Comparison of ENCODE assay signal across 9 mouse cellular contexts in genomic region chrX:50607636-50608035, GRCm38 (mm10).
DNase-seq lines count a peak whose midpoint lies in the region; ATAC-seq and TF ChIP-seq lines count a peak whose summit lies in the region.
"Had no signal": no experiment of that assay in that cellular context is flagged by ENCODE, and none has a peak within 500 bp of the region (broad histone marks: within the 10 kb centered on the region; RNA-seq: fewer than 3 reads in every experiment).

No protein-coding gene starts in this region.

- no peak overlapping the region for H3K9ac ChIP-seq in hindbrain, embryonic 11.5 days (ENCODE audit: low read depth, low read length)
- no peak overlapping the region for H3K9ac ChIP-seq in hindbrain, embryonic 16.5 days (ENCODE audit: low read depth, low read length)
- no peak overlapping the region for H3K9ac ChIP-seq in midbrain, postnatal 0 days (replicated peaks; ENCODE audit: low read length, poor library complexity, severe bottlenecking)
- H3K9ac ChIP-seq in midbrain, embryonic 13.5 days (replicated peaks) = no peak overlapping the region
- no peak overlapping the region for H3K9ac ChIP-seq in neural tube, embryonic 15.5 days (replicated peaks)
- no peak overlapping the region for H3K9ac ChIP-seq in forebrain, embryonic 13.5 days
- H3K9ac ChIP-seq: embryonic facial prominence, embryonic 12.5 days had no signal

- TF ChIP-seq CTCF in midbrain, postnatal 0 days (IDR thresholded peaks at IDR 0.05) = peak; percentile 69

- peak; percentile 42 for DNase-seq in hindbrain, embryonic 11.5 days (ENCODE audit: low spot score)
- peak; percentile 64 for DNase-seq in midbrain, postnatal 0 days (ENCODE audit: low spot score)
- DNase-seq in ZHBTc4 (ENCODE audit: low read depth, low spot score) = peak; percentile 63
- peak; percentile 78 for DNase-seq in ovary, postnatal 36 days (ENCODE audit: low spot score)

- no peak overlapping the region for H3K4me2 ChIP-seq in hindbrain, embryonic 11.5 days (replicated peaks; ENCODE audit: low read depth, low read length)
- H3K4me2 ChIP-seq in hindbrain, embryonic 16.5 days (ENCODE audit: low read length) = no peak overlapping the region
- no peak overlapping the region for H3K4me2 ChIP-seq in midbrain, postnatal 0 days (ENCODE audit: low read depth, low read length, poor library complexity, severe bottlenecking)
- no peak overlapping the region for H3K4me2 ChIP-seq in midbrain, embryonic 13.5 days (replicated peaks)
- no peak overlapping the region for H3K4me2 ChIP-seq in neural tube, embryonic 15.5 days
- H3K4me2 ChIP-seq in forebrain, embryonic 13.5 days = no peak overlapping the region
- H3K4me2 ChIP-seq: embryonic facial prominence, embryonic 12.5 days had no signal

- H3K27ac ChIP-seq in hindbrain, embryonic 11.5 days (ENCODE audit: low read depth, low read length) = no peak overlapping the region
- H3K27ac ChIP-seq in hindbrain, embryonic 16.5 days (ENCODE audit: low read depth, low read length) = no peak overlapping the region
- H3K27ac ChIP-seq in midbrain, postnatal 0 days (ENCODE audit: low read depth, low read length) = no peak overlapping the region
- H3K27ac ChIP-seq in midbrain, embryonic 13.5 days = no peak overlapping the region
- H3K27ac ChIP-seq in neural tube, embryonic 15.5 days (replicated peaks) = no peak overlapping the region
- H3K27ac ChIP-seq in forebrain, embryonic 13.5 days = no peak overlapping the region
- H3K27ac ChIP-seq: embryonic facial prominence, embryonic 12.5 days had no signal

- H3K4me1 ChIP-seq in hindbrain, embryonic 11.5 days (replicated peaks; ENCODE audit: control insufficient read depth, insufficient read depth, low read length) = no peaks in the 10 kb centered on the region
- H3K4me1 ChIP-seq in hindbrain, embryonic 16.5 days (ENCODE audit: control insufficient read depth, insufficient read depth, low read depth, low read length) = no peaks in the 10 kb centered on the region
- H3K4me1 ChIP-seq in midbrain, postnatal 0 days (ENCODE audit: insufficient read depth, low read length) = no peaks in the 10 kb centered on the region
- no peaks in the 10 kb centered on the region for H3K4me1 ChIP-seq in midbrain, embryonic 13.5 days (replicated peaks)
- 0 out of 2 replicates have a peak, but pooled peaks cover 1% of the 10 kb centered on the region for H3K4me1 ChIP-seq in neural tube, embryonic 15.5 days
- no peaks in the 10 kb centered on the region for H3K4me1 ChIP-seq in forebrain, embryonic 13.5 days
- H3K4me1 ChIP-seq: embryonic facial prominence, embryonic 12.5 days had no signal

- no peaks in the 10 kb centered on the region for H3K27me3 ChIP-seq in hindbrain, embryonic 11.5 days (ENCODE audit: control insufficient read depth, insufficient read depth, low read length)
- no peaks in the 10 kb centered on the region for H3K27me3 ChIP-seq in hindbrain, embryonic 16.5 days (replicated peaks; ENCODE audit: control insufficient read depth, insufficient read depth, low read length)
- no peaks in the 10 kb centered on the region for H3K27me3 ChIP-seq in midbrain, postnatal 0 days (ENCODE audit: insufficient read depth, low read length)
- H3K27me3 ChIP-seq in midbrain, embryonic 13.5 days = no peaks in the 10 kb centered on the region
- H3K27me3 ChIP-seq in neural tube, embryonic 15.5 days (replicated peaks) = no peaks in the 10 kb centered on the region
- H3K27me3 ChIP-seq in forebrain, embryonic 13.5 days = no peaks in the 10 kb centered on the region
- H3K27me3 ChIP-seq: embryonic facial prominence, embryonic 12.5 days had no signal

- no peak for ATAC-seq in hindbrain, embryonic 11.5 days (ENCODE audit: low FRiP score)
- ATAC-seq in hindbrain, embryonic 16.5 days = no peak
- no peak for ATAC-seq in midbrain, postnatal 0 days (ENCODE audit: low FRiP score)
- ATAC-seq in midbrain, embryonic 13.5 days = no peak
- ATAC-seq in neural tube, embryonic 15.5 days (ENCODE audit: low FRiP score) = no peak
- no peak for ATAC-seq in forebrain, embryonic 13.5 days

- no peaks in the 10 kb centered on the region for H3K36me3 ChIP-seq in hindbrain, embryonic 11.5 days (ENCODE audit: control insufficient read depth, insufficient read depth, low read length)
- no peaks in the 10 kb centered on the region for H3K36me3 ChIP-seq in hindbrain, embryonic 16.5 days (ENCODE audit: control insufficient read depth, insufficient read depth, low read length)
- H3K36me3 ChIP-seq in midbrain, postnatal 0 days (ENCODE audit: insufficient read depth, low read length) = peaks cover 6% of the 10 kb centered on the region; the same call in 1 of the 2 replicates
- H3K36me3 ChIP-seq in midbrain, embryonic 13.5 days = peaks cover 14% of the 10 kb centered on the region
- no peaks in the 10 kb centered on the region for H3K36me3 ChIP-seq in neural tube, embryonic 15.5 days
- peaks cover 12% of the 10 kb centered on the region; the same call in 1 of the 2 replicates for H3K36me3 ChIP-seq in forebrain, embryonic 13.5 days (ENCODE audit: poor library complexity, severe bottlenecking)

- H3K4me3 ChIP-seq in hindbrain, embryonic 11.5 days (ENCODE audit: low read depth, low read length) = no peak overlapping the region
- H3K4me3 ChIP-seq in hindbrain, embryonic 16.5 days (ENCODE audit: low read length) = no peak overlapping the region
- H3K4me3 ChIP-seq in midbrain, postnatal 0 days (ENCODE audit: low read depth, low read length) = no peak overlapping the region
- H3K4me3 ChIP-seq in midbrain, embryonic 13.5 days (replicated peaks) = no peak overlapping the region
- H3K4me3 ChIP-seq in neural tube, embryonic 15.5 days (replicated peaks) = no peak overlapping the region
- no peak overlapping the region for H3K4me3 ChIP-seq in forebrain, embryonic 13.5 days
- H3K4me3 ChIP-seq: embryonic facial prominence, embryonic 12.5 days had no signal

- WGBS in hindbrain, embryonic 11.5 days = 77% methylated on average over 7 of the region's 7 CpGs
- 77% methylated on average over 7 of the region's 7 CpGs for WGBS in hindbrain, embryonic 16.5 days
- 70% methylated on average over 7 of the region's 7 CpGs for WGBS in midbrain, postnatal 0 days
- 71% methylated on average over 7 of the region's 7 CpGs for WGBS in midbrain, embryonic 13.5 days
- WGBS in neural tube, embryonic 15.5 days = 74% methylated on average over 7 of the region's 7 CpGs
- WGBS in forebrain, embryonic 13.5 days = 77% methylated on average over 7 of the region's 7 CpGs

- H3K9me3 ChIP-seq in hindbrain, embryonic 11.5 days (ENCODE audit: control insufficient read depth, low read length) = no peaks in the 10 kb centered on the region
- H3K9me3 ChIP-seq in hindbrain, embryonic 16.5 days (ENCODE audit: control insufficient read depth, low read length) = no peaks in the 10 kb centered on the region
- no peaks in the 10 kb centered on the region for H3K9me3 ChIP-seq in midbrain, postnatal 0 days (ENCODE audit: low read length)
- no peaks in the 10 kb centered on the region for H3K9me3 ChIP-seq in midbrain, embryonic 13.5 days
- H3K9me3 ChIP-seq in neural tube, embryonic 15.5 days (replicated peaks) = no peaks in the 10 kb centered on the region
- no peaks in the 10 kb centered on the region for H3K9me3 ChIP-seq in forebrain, embryonic 13.5 days (replicated peaks)
- H3K9me3 ChIP-seq: embryonic facial prominence, embryonic 12.5 days had no signal
